Mouse (Mus musculus) cerebellum, adult 2 months (tissue): ENCODE measurements around the gene Eps15l1. TPM values are rescaled to one million over a fixed set of nuclear protein-coding genes. Genes with fewer than 3 reads are reported as not detected.

Source experiments
- DNase-seq, 2 experiments: peaks; one replicate each; pipeline ENCODE4 v3.0.0; 2021
- H3K27ac ChIP-seq: fragments of 200-500 bp; 2 replicates; pipeline ENCODE4 v1.5.1; 2012; ENCODE audit warnings: low read length, control low read depth, inconsistent platforms; ENCODE audit not compliant: insufficient read depth
- H3K27me3 ChIP-seq: fragments of 200-500 bp; 2 replicates; pipeline ENCODE4 v1.6.1; 2012; ENCODE audit warnings: inconsistent platforms, mild to moderate bottlenecking, low read length, moderate library complexity; ENCODE audit not compliant: control insufficient read depth, insufficient read depth
- H3K4me1 ChIP-seq: fragments of 200-500 bp; 2 replicates; pipeline ENCODE4 v1.6.1; 2011; ENCODE audit warnings: low read length; ENCODE audit not compliant: control insufficient read depth, insufficient read depth
- H3K4me3 ChIP-seq: fragments of 200-500 bp; replicated peaks from 2 replicates; pipeline ENCODE3; 2011; ENCODE audit warnings: mild to moderate bottlenecking, low read depth, low read length, control low read depth; ENCODE audit not compliant: insufficient read depth
- CTCF ChIP-seq: fragments of 200-500 bp; IDR thresholded peaks from 2 replicates; pipeline ENCODE4 v1.5.1; 2011; ENCODE audit warnings: low read depth, mild to moderate bottlenecking, control low read depth, low read length, moderate library complexity, borderline replicate concordance; ENCODE audit not compliant: insufficient read depth
- POLR2A ChIP-seq: fragments of 200-500 bp; IDR thresholded peaks from 2 replicates; pipeline ENCODE4 v1.6.1; 2011; ENCODE audit warnings: low read length, control low read depth, borderline replicate concordance; ENCODE audit not compliant: insufficient read depth
- WGBS: fragments of 180-500 bp; shearing (Covaris S2); methylation state at CpG from one replicate; pipeline ENCODE4 v1.1.7; 2018; 5-methylcytosine and 5-hydroxymethylcytosine counted together
- polyA plus RNA-seq: library from polyadenylated mRNA; depleted of rRNA; stranded (reverse); fragments of >200 nt; gene quantifications from 2 replicates; pipeline ENCODE4 v1.2.3, GENCODE M21; 2012

Eps15l1 gene
- polyA plus RNA-seq, 1 experiment = 74.4 TPM

DNA sequence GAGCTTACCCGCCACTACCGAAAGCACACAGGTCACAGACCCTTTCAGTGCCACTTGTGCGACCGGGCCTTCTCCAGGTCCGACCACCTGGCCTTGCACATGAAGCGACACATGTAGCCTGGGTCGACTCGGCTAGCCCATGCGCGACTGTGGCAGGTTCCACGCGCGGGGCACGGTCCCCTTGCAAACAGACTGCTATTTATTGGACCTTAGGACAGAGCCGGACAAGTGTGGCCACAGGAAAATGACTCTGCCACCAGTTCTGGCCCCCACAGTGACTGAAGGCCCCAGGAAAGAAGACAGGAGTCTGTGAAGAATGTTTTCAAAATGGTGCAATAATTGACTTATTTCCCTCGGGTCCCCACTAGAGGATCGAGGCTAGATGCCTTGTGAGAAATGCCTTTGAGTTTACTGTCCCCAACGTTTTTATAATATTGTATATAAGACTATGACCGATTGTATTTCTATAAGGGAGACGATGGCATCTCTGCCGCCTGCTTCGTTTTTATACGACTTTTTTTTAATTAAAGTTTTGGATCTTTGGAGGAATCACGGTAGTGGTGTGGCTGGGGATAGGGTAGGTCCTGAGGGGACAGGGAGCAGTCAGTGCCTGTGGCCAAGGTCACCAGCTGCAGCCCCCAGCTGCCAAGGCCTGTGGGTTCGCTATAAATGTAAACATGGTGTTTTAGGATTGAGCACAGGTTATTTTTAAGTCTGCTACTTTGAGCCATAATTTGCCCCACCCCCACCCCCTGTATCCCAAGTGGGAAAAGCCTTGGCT is 100.3 kb downstream of the Eps15l1 start:
- Histone ChIP-seq H3K27ac (no peak overlapping the region), H3K4me3 (no peak overlapping the region), H3K4me1 (no peaks in the 10 kb centered on the region), H3K27me3 (peaks cover 2% of the 10 kb centered on the region; the same call in 1 of the 2 replicates)
- TF ChIP-seq POLR2A (no peak), CTCF (no peak)
- WGBS = 73% methylated on average over 25 of the region's 25 CpGs
- no peak for DNase-seq

DNA sequence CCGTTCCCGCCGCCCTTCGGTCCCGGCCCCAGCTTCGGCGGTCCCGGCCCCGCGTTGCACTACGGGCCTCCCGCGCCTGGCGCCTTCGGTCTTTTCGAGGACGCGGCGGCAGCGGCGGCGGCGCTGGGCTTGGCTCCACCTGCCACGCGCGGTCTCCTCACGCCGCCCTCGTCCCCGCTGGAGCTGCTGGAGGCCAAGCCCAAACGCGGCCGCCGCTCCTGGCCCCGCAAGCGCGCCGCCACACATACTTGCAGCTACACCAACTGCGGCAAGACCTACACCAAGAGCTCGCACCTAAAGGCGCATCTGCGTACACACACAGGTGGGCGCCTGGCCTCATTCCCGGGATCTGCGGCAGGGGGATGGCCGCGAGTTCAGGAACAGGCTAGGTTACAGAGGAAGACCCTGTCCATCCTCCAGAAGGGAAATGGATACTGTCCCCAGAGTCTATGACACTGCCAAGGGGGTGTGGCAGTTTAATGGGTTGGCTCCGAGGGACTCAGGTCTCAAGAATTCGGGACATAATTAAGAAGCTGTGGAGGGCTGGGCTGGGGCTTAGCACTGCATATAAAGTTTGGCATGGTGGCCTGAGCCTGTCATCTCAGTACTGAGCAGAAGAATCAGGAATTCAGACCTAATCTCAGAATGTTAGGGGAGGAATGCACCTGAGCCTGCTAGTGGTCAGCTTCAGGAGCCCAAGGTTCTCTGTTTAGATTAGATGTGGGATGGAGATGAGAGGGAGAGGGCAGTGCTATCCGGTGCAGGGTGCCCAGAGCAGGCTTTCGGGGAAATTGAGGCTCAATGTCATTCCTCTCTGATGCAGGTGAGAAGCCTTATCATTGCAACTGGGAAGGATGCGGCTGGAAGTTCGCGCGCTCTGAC is 101.1 kb downstream of the Eps15l1 start:
- Histone ChIP-seq H3K27me3 (peaks cover 2% of the 10 kb centered on the region; the same call in 1 of the 2 replicates), H3K4me3 (peak overlapping the region; percentile 11), H3K27ac (no peak overlapping the region), H3K4me1 (no peaks in the 10 kb centered on the region)
- no peak for DNase-seq
- WGBS = 10% methylated on average over 55 of the region's 55 CpGs
- TF ChIP-seq CTCF = no peak
- TF ChIP-seq POLR2A = no peak

DNA sequence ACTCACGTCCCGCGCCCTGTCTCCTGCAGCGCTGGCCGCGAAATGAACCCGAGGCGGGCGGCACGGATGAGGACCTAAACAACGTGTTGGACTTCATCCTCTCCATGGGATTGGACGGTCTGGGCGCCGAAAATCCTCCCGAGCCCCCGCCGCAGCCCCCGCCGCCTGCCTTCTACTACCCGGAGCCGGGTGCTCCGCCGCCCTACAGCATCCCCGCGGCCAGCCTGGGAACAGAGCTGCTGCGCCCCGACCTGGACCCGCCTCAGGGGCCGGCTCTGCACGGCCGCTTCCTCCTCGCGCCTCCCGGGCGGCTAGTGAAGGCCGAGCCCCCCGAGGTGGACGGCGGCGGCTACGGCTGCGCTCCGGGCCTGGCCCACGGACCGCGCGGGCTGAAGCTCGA is 101.9 kb downstream of the Eps15l1 start:
- no peak for DNase-seq
- under 1% methylated on average over 48 of the region's 48 CpGs for WGBS
- TF ChIP-seq CTCF = no peak
- TF ChIP-seq POLR2A = no peak

DNA sequence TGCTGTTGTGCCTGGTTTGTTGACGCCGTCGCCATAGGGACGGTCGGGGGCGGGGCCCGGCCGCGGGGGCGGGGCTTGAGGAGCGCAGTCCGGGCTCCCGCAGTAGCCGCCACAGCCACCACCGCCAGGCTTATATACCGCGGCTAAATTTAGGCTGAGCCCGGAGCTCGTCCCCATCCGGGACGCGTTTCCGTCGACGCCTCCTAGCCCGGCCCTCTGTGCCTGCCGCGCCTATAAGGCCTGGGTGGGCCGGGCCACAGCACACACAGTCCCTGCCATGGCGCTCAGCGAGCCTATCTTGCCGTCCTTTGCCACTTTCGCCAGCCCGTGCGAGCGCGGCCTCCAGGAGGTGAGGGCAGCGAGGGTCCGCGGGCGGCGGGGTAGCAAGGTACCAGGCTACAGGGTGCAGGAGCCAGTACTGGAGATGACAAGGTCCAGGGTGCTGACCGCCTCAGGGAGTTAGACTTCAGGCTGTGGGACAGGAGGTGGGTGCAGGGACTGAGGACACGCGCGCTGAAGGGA is 102.4 kb downstream of the Eps15l1 start, which contains the start of gene Klf2:
TSS of gene Klf2 (plus strand) at position 233 of the 522 bp plus-strand sequence.
- WGBS = under 1% methylated on average over 46 of the region's 46 CpGs
- TF ChIP-seq POLR2A (peak; percentile 55; the same call in 1 of the 2 replicates), CTCF (no peak)

More for the DNA sequence above, 101.9 kb downstream of the Eps15l1 start:
- peaks cover 2% of the 10 kb centered on the region; the same call in 1 of the 2 replicates for H3K27me3 ChIP-seq
- H3K4me1 ChIP-seq = no peaks in the 10 kb centered on the region
- no peak overlapping the region for H3K27ac ChIP-seq
- H3K4me3 ChIP-seq = peak overlapping the region; percentile 42

DNA sequence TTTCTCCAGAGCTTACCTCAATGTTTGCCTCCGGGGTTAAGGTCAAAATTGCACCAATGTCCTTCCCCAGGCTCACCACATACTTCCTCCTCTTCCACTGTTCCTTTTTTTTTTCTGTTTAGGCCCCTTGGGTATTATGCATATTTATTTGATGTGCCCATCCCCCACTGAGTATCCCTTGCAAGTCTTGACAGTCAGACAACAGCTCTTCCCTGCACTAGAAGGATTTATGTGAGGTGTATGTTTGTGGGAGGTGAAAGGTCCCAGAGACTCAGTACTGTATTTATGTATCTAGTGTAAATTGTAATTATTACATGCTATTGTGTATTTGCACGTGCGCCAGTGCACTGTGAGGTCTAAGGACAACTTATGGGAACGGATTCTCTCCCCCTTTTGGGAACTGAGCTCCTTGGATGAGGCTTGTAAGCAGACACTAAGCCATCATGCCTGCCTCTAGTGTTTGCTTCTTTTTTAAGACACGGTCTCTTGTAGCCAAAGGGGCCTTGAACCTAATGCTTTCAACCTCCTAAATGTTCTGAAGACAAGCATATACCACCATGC is 103.4 kb downstream of the Eps15l1 start:
- DNase-seq = no peak
- no peak for TF ChIP-seq CTCF
- TF ChIP-seq POLR2A = no peak
- H3K27me3 ChIP-seq = peaks cover 2% of the 10 kb centered on the region; the same call in 1 of the 2 replicates

More for the DNA sequence above, 102.4 kb downstream of the Eps15l1 start, which contains the start of gene Klf2:
- Histone ChIP-seq H3K27ac (no peak within 1 kb of the TSS), H3K27me3 (peaks cover 2% of the 10 kb centered on the region; the same call in 1 of the 2 replicates), H3K4me3 (peak within 1 kb of the TSS; percentile 42), H3K4me1 (no peaks in the 10 kb centered on the region)
- DNase-seq = peak; percentile 60 to 68

DNA sequence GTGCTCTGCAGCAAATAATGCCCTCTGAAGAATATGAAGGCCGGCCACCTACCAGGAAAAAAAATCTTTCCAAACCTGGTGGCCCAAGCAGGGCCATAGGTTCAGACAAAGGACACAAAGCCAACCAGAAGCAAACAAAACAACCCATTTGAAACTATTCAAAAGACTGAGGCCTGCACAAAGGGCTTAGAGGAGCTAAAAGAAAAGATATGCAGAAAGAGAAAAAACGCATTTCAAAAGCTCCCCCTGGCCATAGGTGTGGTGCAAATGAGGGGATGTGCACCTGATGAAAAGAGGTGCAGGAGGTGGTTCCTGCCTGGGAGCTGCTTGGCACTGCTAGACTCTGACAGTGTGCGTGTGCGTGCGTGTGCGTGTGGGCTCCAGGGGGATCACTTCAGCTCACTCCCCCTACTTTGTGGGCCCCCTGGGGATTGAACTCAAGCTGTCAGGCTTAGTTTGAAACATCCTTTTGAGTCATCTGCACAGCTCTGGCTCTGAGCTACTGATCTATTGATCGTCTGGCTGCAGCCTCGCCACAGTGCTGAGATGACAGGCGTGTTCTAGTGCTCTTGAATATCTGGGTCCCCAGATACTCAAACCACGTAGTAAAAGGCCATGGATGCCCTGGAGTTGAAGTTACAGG is 105.1 kb downstream of the Eps15l1 start:
- TF ChIP-seq POLR2A = no peak
- TF ChIP-seq CTCF = no peak
- Histone ChIP-seq H3K27me3 (peaks cover 2% of the 10 kb centered on the region; the same call in 1 of the 2 replicates), H3K4me1 (peaks cover 5% of the 10 kb centered on the region), H3K27ac (no peak overlapping the region), H3K4me3 (no peak overlapping the region)
- 71% methylated on average over 10 of the region's 10 CpGs for WGBS
- DNase-seq = no peak

More for the DNA sequence above, 103.4 kb downstream of the Eps15l1 start:
- no peak overlapping the region for H3K27ac ChIP-seq
- H3K4me1 ChIP-seq = no peaks in the 10 kb centered on the region; the same call in 1 of the 2 replicates
- H3K4me3 ChIP-seq = no peak overlapping the region
- 75% methylated on average over 5 of the region's 5 CpGs for WGBS

DNA sequence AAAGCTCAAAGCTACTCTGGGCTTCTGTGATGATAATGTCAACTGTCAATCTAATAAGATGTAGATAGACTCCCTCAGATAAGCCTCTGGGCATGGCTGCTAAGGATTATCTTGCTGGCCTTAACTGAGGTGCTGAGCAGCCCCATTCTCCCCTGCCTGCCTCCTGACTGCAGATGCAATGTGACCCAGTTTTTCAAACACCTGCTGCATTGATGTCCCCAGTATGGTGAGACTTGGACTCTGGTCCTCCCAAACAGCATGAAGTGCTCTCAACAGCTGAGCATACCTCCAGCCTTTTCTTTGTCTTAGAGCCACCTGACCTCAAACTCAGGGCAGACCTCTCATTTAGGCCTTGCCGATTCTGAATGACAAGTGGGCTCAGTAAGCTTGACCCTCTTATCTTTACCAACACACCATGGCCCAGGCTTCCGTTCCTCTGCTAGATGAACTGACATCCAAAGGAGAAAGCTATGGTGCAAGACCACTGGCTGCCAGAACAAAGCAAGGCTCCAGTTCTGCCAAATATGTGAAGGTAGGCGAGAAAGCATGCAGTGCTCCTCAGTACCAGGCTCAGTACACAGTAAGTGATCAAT is 108.2 kb downstream of the Eps15l1 start:
- TF ChIP-seq POLR2A (no peak), CTCF (no peak)
- peaks cover 7% of the 10 kb centered on the region for H3K4me1 ChIP-seq
- DNase-seq = no peak
- no peak overlapping the region for H3K27ac ChIP-seq
- no peak overlapping the region for H3K4me3 ChIP-seq
- 93% methylated on average over 3 of the region's 3 CpGs for WGBS
- no peaks in the 10 kb centered on the region for H3K27me3 ChIP-seq
